Mouse (Mus musculus) CD8-positive naive resting alpha-beta T cell, adult 57 days (primary cell): ENCODE measurements around the gene Hoxc12. TPM values are rescaled to one million over a fixed set of nuclear protein-coding genes. Genes with fewer than 3 reads are reported as not detected.

Experiments
- total RNA-seq: library from RNA; stranded (reverse); gene quantifications from one replicate; pipeline ENCODE4 v1.2.4, GENCODE M21; 2023

Gene Hoxc12
- total RNA-seq = not detected

GRCm38 (mm10) chr15:102936279-102936972 lies at the start of gene Hoxc12:
Gene Hoxc12, plus strand, starts transcription at chr15:102936757.

GRCm38 (mm10) chr15:102921053-102922011 lies 15.2 kb upstream of the Hoxc12 start, which contains the start of gene Hoxc13:
Gene Hoxc13, plus strand, starts transcription at chr15:102921103.

GRCm38 (mm10) chr15:102954192-102955006 lies 17.8 kb downstream of the Hoxc12 start, which contains the start of gene Hoxc11:
Gene Hoxc11, plus strand, starts transcription at chr15:102954427.

GRCm38 (mm10) chr15:102966776-102967311 lies 30.3 kb downstream of the Hoxc12 start, which contains the start of gene Hoxc10:
Gene Hoxc10, plus strand, starts transcription at chr15:102966796.

GRCm38 (mm10) chr15:102967312-102967510 lies 30.7 kb downstream of the Hoxc12 start, which contains the start of gene Hoxc5:
Gene Hoxc5, plus strand, starts transcription at chr15:102967443.

GRCm38 (mm10) chr15:102976171-102976570 lies 39.6 kb downstream of the Hoxc12 start, which contains the start of gene Hoxc9:
Gene Hoxc9, plus strand, starts transcription at chr15:102976439.

Other genes with a start within 250 kb of the Hoxc12 start
- gene Calcoco1, start 214.6 kb upstream of the Hoxc12 start, total RNA-seq = 50.7 TPM
- not detected for gene Hoxc13, start 15.7 kb upstream of the Hoxc12 start, total RNA-seq
- gene Hoxc11, start 17.7 kb downstream of the Hoxc12 start, total RNA-seq = not detected
- gene Hoxc10, start 30.0 kb downstream of the Hoxc12 start, total RNA-seq = not detected
- not detected for gene Hoxc5, start 30.7 kb downstream of the Hoxc12 start, total RNA-seq
- not detected for gene Hoxc9, start 39.7 kb downstream of the Hoxc12 start, total RNA-seq
- not detected for gene Hoxc8, start 53.9 kb downstream of the Hoxc12 start, total RNA-seq
- not detected for gene Hoxc6, start 61.5 kb downstream of the Hoxc12 start, total RNA-seq
- not detected for gene Hoxc4, start 82.2 kb downstream of the Hoxc12 start, total RNA-seq
- gene Smug1, start 230.3 kb downstream of the Hoxc12 start, total RNA-seq = 6.2 TPM